Mouse (Mus musculus) G1E (cell line): ENCODE data around the gene Sco2. TPM values are rescaled to one million over a fixed set of nuclear protein-coding genes. Genes with fewer than 3 reads are reported as not detected.
A peak's percentile ranks its signal among the peaks of the same experiment; 100 is the strongest.

Experiments used
- ATAC-seq: 2 replicates; pipeline ENCODE4 v1.8.0; 2016; ENCODE audit warnings: mild to moderate bottlenecking; ENCODE audit not compliant: insufficient number of reproducible peaks, poor library complexity, low FRiP score, severe bottlenecking; ENCODE audit errors: extremely low read depth
- DNase-seq: peaks from one replicate; pipeline ENCODE4 v3.0.0; 2012; ENCODE audit warnings: low spot score
- H3K27me3 ChIP-seq: 2 replicates; pipeline ENCODE4 v1.6.1; 2012; ENCODE audit warnings: mild to moderate bottlenecking, low read length, inconsistent platforms; ENCODE audit not compliant: insufficient read depth
- H3K36me3 ChIP-seq: replicated peaks from 2 replicates; pipeline ENCODE3; 2012; ENCODE audit warnings: mild to moderate bottlenecking, inconsistent platforms
- H3K4me1 ChIP-seq: 2 replicates; pipeline ENCODE4 v1.6.1; 2012; ENCODE audit warnings: low read depth, low read length, inconsistent platforms, mixed read lengths; ENCODE audit not compliant: insufficient read depth
- H3K4me3 ChIP-seq: 2 replicates; pipeline ENCODE4 v1.5.1; 2012; ENCODE audit warnings: low read depth, mild to moderate bottlenecking, inconsistent platforms, low read length, moderate library complexity, mixed read lengths
- H3K9me3 ChIP-seq: replicated peaks from 2 replicates; pipeline ENCODE4 v1.6.1; 2012; ENCODE audit warnings: inconsistent platforms
- CTCF ChIP-seq: IDR thresholded peaks from 2 replicates; pipeline ENCODE4 v1.5.1; 2012; ENCODE audit warnings: low read depth, low read length, inconsistent platforms, mixed read lengths
- GATA1 ChIP-seq: IDR thresholded peaks from 2 replicates; pipeline ENCODE4 v1.6.1; 2012; ENCODE audit warnings: borderline replicate concordance, low read length, inconsistent platforms, mixed read lengths
- GATA2 ChIP-seq: IDR thresholded peaks from 2 replicates; pipeline ENCODE4 v1.6.1; 2012; ENCODE audit warnings: low read depth, low read length, inconsistent platforms, borderline replicate concordance
- POLR2AphosphoS5 ChIP-seq: IDR thresholded peaks from 2 replicates; pipeline ENCODE4 v1.6.1; 2012; ENCODE audit warnings: low read depth, low read length, inconsistent platforms; ENCODE audit not compliant: insufficient replicate concordance
- TAL1 ChIP-seq: conservative IDR thresholded peaks from 2 replicates; pipeline ENCODE4 v1.6.1; 2012; ENCODE audit warnings: low read depth, low read length, inconsistent platforms, mixed read lengths
- polyA plus RNA-seq: library from polyadenylated mRNA; stranded (reverse); fragments of >175 nt; gene quantifications from 2 replicates; pipeline ENCODE4 v1.2.3, GENCODE M21; 2012
- total RNA-seq, 2 experiments: library from RNA; stranded (forward) in 1 of 2; stranded (reverse) in 1 of 2; fragments of 200-1000 nt in 1 of 2; fragments of >200 nt in 1 of 2; fragmentation: Nextera tagmentation in 1 of 2; gene quantifications; 2 replicates each; pipeline ENCODE4 v1.2.3; 2014 to 2017

The Sco2 gene
- total and polyA plus RNA-seq, 3 experiments, result 15.0 to 62.3 (median 27.8) TPM

DNA sequence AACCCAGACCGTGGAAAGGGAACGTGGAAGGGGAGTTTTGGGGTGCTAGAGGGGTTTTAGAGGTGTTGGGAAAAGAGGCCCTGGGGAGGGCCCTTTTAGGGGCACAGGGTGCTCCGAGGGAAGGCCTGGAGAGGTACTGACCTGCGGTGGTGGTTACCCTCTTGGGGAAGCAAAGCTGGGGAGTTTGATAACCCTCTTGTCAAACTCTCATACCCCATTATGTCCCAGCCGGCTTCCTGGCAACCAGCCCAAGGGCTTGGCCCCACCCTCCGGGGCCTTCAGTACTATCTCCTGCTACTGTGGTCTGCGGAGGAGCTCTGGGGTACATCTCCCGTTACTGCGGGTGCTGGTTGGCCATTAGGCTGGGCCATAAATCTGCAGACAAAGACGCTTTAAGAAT lies 5.8 kb upstream of the Sco2 start:
- H3K4me3 ChIP-seq, result no peak overlapping the region

GRCm38 (mm10) chr15:89378831-89379401 lies 5.3 kb upstream of the Sco2 start, which contains the start of gene Odf3b:
Gene Odf3b (minus strand): TSS chr15:89379282.
- DNase-seq (no peak), ATAC-seq (no peak)
- Histone ChIP-seq H3K36me3 (peaks cover 9% of the 10 kb centered on the region), H3K4me3 (no peak within 1 kb of the TSS; the same call in 1 of the 2 replicates), H3K27me3 (peaks cover 14% of the 10 kb centered on the region; the same call in 1 of the 2 replicates), H3K4me1 (peaks cover 10% of the 10 kb centered on the region), H3K9me3 (peaks cover 20% of the 10 kb centered on the region)
- no peak for TF ChIP-seq TAL1
- no peak for TF ChIP-seq GATA2
- no peak for TF ChIP-seq POLR2AphosphoS5
- TF ChIP-seq CTCF, result no peak
- TF ChIP-seq GATA1, result no peak

More for the DNA sequence above, 5.8 kb upstream of the Sco2 start:
- ATAC-seq (no peak), DNase-seq (peak; percentile 18)
- Histone ChIP-seq H3K36me3 (peaks cover 9% of the 10 kb centered on the region), H3K9me3 (peaks cover 20% of the 10 kb centered on the region), H3K27me3 (peaks cover 17% of the 10 kb centered on the region; the same call in 1 of the 2 replicates), H3K4me1 (peaks cover 6% of the 10 kb centered on the region)
- no peak for TF ChIP-seq POLR2AphosphoS5
- TF ChIP-seq GATA2, result no peak
- no peak for TF ChIP-seq GATA1
- no peak for TF ChIP-seq CTCF
- TF ChIP-seq TAL1, result no peak

DNA sequence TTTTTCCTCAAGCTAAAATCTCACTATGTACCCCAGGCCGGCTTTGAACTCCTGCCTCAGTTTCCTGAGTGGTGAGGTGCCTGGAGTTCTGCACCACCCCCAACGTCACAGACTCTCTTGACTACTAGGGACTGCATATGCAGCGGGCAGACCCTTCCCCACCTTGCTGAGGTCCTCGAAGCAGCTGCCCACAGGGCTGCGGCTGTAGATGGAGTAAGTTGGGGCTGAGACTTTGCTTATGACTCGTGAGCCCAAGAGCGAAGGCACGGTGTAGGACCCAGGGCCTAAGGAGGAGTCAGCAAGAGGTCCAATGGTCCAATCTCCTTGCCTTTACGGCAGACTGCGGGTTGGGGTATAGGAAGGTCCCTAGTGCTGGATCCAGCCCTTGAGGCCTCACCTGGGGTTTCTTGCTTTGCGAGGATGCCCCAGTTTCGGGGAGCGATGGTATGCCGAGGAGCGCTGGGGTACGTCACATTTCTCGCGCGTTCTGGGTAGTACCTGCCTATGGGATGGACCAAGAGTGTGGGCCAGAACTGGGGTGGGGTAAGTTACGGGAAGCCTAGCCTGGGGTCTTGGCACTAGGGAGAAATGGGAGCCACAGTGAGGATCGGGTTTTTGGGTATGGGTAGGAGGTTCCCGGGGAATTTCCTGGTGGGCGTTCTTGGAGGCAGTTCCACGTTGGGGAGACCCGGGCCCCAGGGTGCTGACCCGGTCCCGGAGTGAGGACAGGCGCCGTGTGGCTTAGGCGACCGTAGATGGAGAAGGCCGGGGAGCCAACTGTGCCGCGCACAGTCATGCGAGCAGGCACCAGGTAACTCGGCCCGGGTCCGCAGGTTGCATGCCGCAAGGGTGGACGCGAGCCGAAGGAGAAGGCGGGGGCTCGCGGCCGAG lies 4.5 kb upstream of the Sco2 start:
- H3K9me3 ChIP-seq, result peaks cover 20% of the 10 kb centered on the region
- TF ChIP-seq TAL1, result no peak
- TF ChIP-seq GATA2, result no peak
- no peak for TF ChIP-seq GATA1
- no peak for TF ChIP-seq POLR2AphosphoS5
- no peak for TF ChIP-seq CTCF
- no peak overlapping the region; the same call in 1 of the 2 replicates for H3K4me3 ChIP-seq
- peaks cover 11% of the 10 kb centered on the region; the same call in 1 of the 2 replicates for H3K27me3 ChIP-seq
- peaks cover 10% of the 10 kb centered on the region for H3K36me3 ChIP-seq
- ATAC-seq (no peak), DNase-seq (no peak)
- H3K4me1 ChIP-seq, result peaks cover 16% of the 10 kb centered on the region

- H3K4me1 ChIP-seq, result peaks cover 25% of the 10 kb centered on the region
- no peak overlapping the region for H3K4me3 ChIP-seq
- peaks cover 8% of the 10 kb centered on the region; the same call in 1 of the 2 replicates for H3K27me3 ChIP-seq
- ATAC-seq (no peak), DNase-seq (no peak)
- H3K9me3 ChIP-seq, result peaks cover 20% of the 10 kb centered on the region
- H3K36me3 ChIP-seq, result peaks cover 19% of the 10 kb centered on the region
- no peak for TF ChIP-seq GATA2
- TF ChIP-seq POLR2AphosphoS5, result no peak
- no peak for TF ChIP-seq GATA1
- no peak for TF ChIP-seq TAL1
- TF ChIP-seq CTCF, result no peak
Measured at GRCm38 (mm10) chr15:89377362-89377761, 3.7 kb upstream of the Sco2 start.

GRCm38 (mm10) chr15:89376957-89377356 lies 3.3 kb upstream of the Sco2 start, which contains the start of gene Tymp:
Gene Tymp (minus strand): TSS chr15:89377039.
- peaks cover 23% of the 10 kb centered on the region for H3K36me3 ChIP-seq
- DNase-seq, result no peak
- no peak for ATAC-seq
- no peak within 1 kb of the TSS for H3K4me3 ChIP-seq
- peaks cover 29% of the 10 kb centered on the region for H3K4me1 ChIP-seq
- peaks cover 20% of the 10 kb centered on the region for H3K9me3 ChIP-seq
- peaks cover 8% of the 10 kb centered on the region; the same call in 1 of the 2 replicates for H3K27me3 ChIP-seq
- TF ChIP-seq GATA1 (no peak), CTCF (no peak), POLR2AphosphoS5 (no peak), TAL1 (no peak), GATA2 (no peak)

DNA sequence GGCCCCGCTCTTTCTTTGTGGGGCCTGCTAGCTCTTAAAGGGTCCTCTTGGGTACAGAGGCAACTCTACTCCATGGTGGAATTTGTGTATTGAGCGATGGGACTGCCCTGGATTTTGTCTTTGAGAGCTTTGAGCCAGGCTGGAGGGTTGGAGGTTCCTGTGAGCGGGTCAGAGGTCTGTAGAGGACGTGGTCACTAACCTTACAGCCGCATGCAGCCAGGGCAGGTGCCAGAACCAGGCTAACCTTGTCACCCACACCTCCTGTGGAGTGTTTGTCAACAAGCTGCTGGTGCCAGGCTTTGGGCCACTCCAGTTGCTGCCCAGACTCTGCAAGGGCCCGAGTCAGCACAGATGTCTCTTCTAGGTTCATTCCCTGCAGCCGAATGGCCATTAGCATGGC lies 2.4 kb upstream of the Sco2 start:
- Histone ChIP-seq H3K4me1 (peaks cover 38% of the 10 kb centered on the region), H3K9me3 (peaks cover 20% of the 10 kb centered on the region), H3K27me3 (peaks cover 8% of the 10 kb centered on the region; the same call in 1 of the 2 replicates), H3K4me3 (no peak overlapping the region), H3K36me3 (peaks cover 32% of the 10 kb centered on the region)
- ATAC-seq (no peak), DNase-seq (no peak)
- no peak for TF ChIP-seq GATA2
- TF ChIP-seq TAL1, result no peak
- no peak for TF ChIP-seq POLR2AphosphoS5
